Mouse (Mus musculus) spleen, postnatal 10 days (tissue): Measurements from ENCODE around the gene Pdcd1lg2.
A peak's percentile ranks its signal among the peaks of the same experiment; 100 is the strongest.

Source experiments
- DNase-seq, 2 experiments: peaks; one replicate each; pipeline ENCODE4 v3.0.0; 2021 to 2022; ENCODE audit warnings: low spot score in 2 of 2

Gene Pdcd1lg2

GRCm38 (mm10) chr19:29496786-29497557 is 86.3 kb downstream of the Pdcd1lg2 start:
- no peak for DNase-seq

- DNase-seq = no peak
These were observed 87.2 kb downstream of the Pdcd1lg2 start for GRCm38 (mm10) chr19:29497874-29498273.

GRCm38 (mm10) chr19:29498842-29499456 is 88.2 kb downstream of the Pdcd1lg2 start:
- no peak for DNase-seq

GRCm38 (mm10) chr19:29500333-29500732 is 89.6 kb downstream of the Pdcd1lg2 start:
- no peak for DNase-seq

GRCm38 (mm10) chr19:29501106-29501505 is 90.4 kb downstream of the Pdcd1lg2 start:
- DNase-seq = peak in 1 of 2 experiments; percentile 69

GRCm38 (mm10) chr19:29501507-29501906 is 90.8 kb downstream of the Pdcd1lg2 start:
- DNase-seq = peak; percentile 76 to 90

GRCm38 (mm10) chr19:29504131-29504530 is 93.4 kb downstream of the Pdcd1lg2 start:
- DNase-seq = no peak

GRCm38 (mm10) chr19:29505617-29506016 is 94.9 kb downstream of the Pdcd1lg2 start:
- DNase-seq = peak in 1 of 2 experiments; percentile 40

- no peak for DNase-seq
These were observed 97.5 kb downstream of the Pdcd1lg2 start for GRCm38 (mm10) chr19:29508208-29508607.

- no peak for DNase-seq
These were observed 99.1 kb downstream of the Pdcd1lg2 start for GRCm38 (mm10) chr19:29509857-29510256.

GRCm38 (mm10) chr19:29511826-29512225 is 101.1 kb downstream of the Pdcd1lg2 start:
- DNase-seq = no peak

GRCm38 (mm10) chr19:29513111-29513766 is 102.5 kb downstream of the Pdcd1lg2 start:
- no peak for DNase-seq

- DNase-seq = no peak
These were observed 103.4 kb downstream of the Pdcd1lg2 start for GRCm38 (mm10) chr19:29514130-29514529.

GRCm38 (mm10) chr19:29515386-29515785 is 104.7 kb downstream of the Pdcd1lg2 start:
- DNase-seq = no peak

GRCm38 (mm10) chr19:29515991-29516390 is 105.3 kb downstream of the Pdcd1lg2 start:
- DNase-seq = no peak

GRCm38 (mm10) chr19:29518409-29518808 is 107.7 kb downstream of the Pdcd1lg2 start:
- DNase-seq = no peak

GRCm38 (mm10) chr19:29518922-29519321 is 108.2 kb downstream of the Pdcd1lg2 start:
- no peak for DNase-seq
